Mouse (Mus musculus) cerebellum, adult 9-11 months (tissue): ENCODE data around the gene Btbd18.
"Not testable (repeated sequence)": the region's sequence is repeated elsewhere in the genome, so short reads cannot be mapped to it uniquely, and the experiment has no call there.

ENCODE experiments used
- DNase-seq: peaks from one replicate; pipeline ENCODE4 v3.0.0; 2022

Gene Btbd18

GRCm38 (mm10) chr2:84648369-84648768 lies 10.5 kb upstream of the Btbd18 start:
- DNase-seq, result no peak

- DNase-seq, result no peak
Observed at GRCm38 (mm10) chr2:84649674-84650073, 9.2 kb upstream of the Btbd18 start.

- peak; percentile 93 for DNase-seq
Observed at GRCm38 (mm10) chr2:84650464-84651195, 8.2 kb upstream of the Btbd18 start, which contains the start of gene Ctnnd1. Ctnnd1 (minus strand) TSS chr2:84650765.

GRCm38 (mm10) chr2:84653354-84653753 lies 5.5 kb upstream of the Btbd18 start:
- no peak for DNase-seq

- no peak for DNase-seq
Observed at GRCm38 (mm10) chr2:84655864-84656263, 3.0 kb upstream of the Btbd18 start.

- no peak for DNase-seq
Observed at GRCm38 (mm10) chr2:84660253-84660652, 1.4 kb downstream of the Btbd18 start.

- DNase-seq, result no peak
Observed at GRCm38 (mm10) chr2:84662866-84663265, 4.0 kb downstream of the Btbd18 start.

GRCm38 (mm10) chr2:84666081-84666480 lies 7.2 kb downstream of the Btbd18 start:
- no peak for DNase-seq

- no peak for DNase-seq
Observed at GRCm38 (mm10) chr2:84669828-84670568, 11.1 kb downstream of the Btbd18 start.

- peak; percentile 84 for DNase-seq
Observed at GRCm38 (mm10) chr2:84670569-84670933, 11.7 kb downstream of the Btbd18 start, which contains the start of gene Selenoh. Selenoh (minus strand) TSS chr2:84670770.

- DNase-seq, result not testable (repeated sequence)
Observed at GRCm38 (mm10) chr2:84671535-84671934, 12.7 kb downstream of the Btbd18 start.

GRCm38 (mm10) chr2:84677270-84677967 lies 18.5 kb downstream of the Btbd18 start:
- no peak for DNase-seq

- peak; percentile 98 for DNase-seq
Observed at GRCm38 (mm10) chr2:84677968-84678880, 19.3 kb downstream of the Btbd18 start, which contains the start of the genes Gm28635 and Med19. Gm28635 (minus strand) TSS chr2:84678041. Med19 (plus strand) TSS chr2:84678402.

GRCm38 (mm10) chr2:84679016-84679415 lies 20.1 kb downstream of the Btbd18 start, which contains the start of gene Tmx2:
Tmx2 (minus strand) TSS chr2:84679140.
- peak; percentile 36 for DNase-seq

GRCm38 (mm10) chr2:84682605-84683183 lies 23.8 kb downstream of the Btbd18 start:
- DNase-seq, result no peak

GRCm38 (mm10) chr2:84688080-84688844 lies 29.4 kb downstream of the Btbd18 start:
- DNase-seq, result no peak

GRCm38 (mm10) chr2:84690050-84690449 lies 31.2 kb downstream of the Btbd18 start:
- peak; percentile 61 for DNase-seq

- DNase-seq, result no peak
Observed at GRCm38 (mm10) chr2:84695007-84695695, 36.3 kb downstream of the Btbd18 start.

GRCm38 (mm10) chr2:84703497-84703896 lies 44.6 kb downstream of the Btbd18 start:
- DNase-seq, result no peak

GRCm38 (mm10) chr2:84704329-84704728 lies 45.5 kb downstream of the Btbd18 start:
- DNase-seq, result no peak
